ENCODE assay signal across 13 mouse cellular contexts in the genomic region with DNA sequence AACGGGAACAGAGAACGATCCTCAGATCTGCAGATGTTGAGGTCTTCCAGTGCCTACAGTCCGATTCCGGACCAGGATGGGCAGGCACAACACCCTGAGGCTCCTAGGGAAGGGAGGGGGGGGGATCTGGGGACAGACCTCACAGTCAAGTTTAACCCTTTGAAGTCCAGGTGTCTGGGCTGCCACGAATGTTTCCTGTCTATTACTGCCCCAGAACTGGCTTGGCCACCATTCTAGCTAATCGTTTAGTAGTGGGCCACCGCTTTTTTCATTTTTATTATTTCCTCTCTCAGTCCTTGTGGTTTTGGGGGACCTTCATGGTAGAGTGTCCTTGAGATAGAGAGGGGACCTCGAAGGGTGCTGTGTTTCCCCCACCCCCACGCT. TPM values are rescaled to one million over a fixed set of nuclear protein-coding genes. Genes with fewer than 3 reads are reported as not detected.
DNase-seq lines count a peak whose midpoint lies in the region; ATAC-seq and TF ChIP-seq lines count a peak whose summit lies in the region.
"Had no signal": no experiment of that assay in that cellular context is flagged by ENCODE, and none has a peak within 500 bp of the region (broad histone marks: within the 10 kb centered on the region; RNA-seq: fewer than 3 reads in every experiment).

No protein-coding gene starts in this region.

- 13% methylated on average over 9 of the region's 9 CpGs for WGBS in forebrain, embryonic 12.5 days
- 14% methylated on average over 9 of the region's 9 CpGs for WGBS in intestine, embryonic 16.5 days
- WGBS in neural tube, embryonic 15.5 days = 12% methylated on average over 9 of the region's 9 CpGs

- TF ChIP-seq CTCF in layer of hippocampus, adult 2 months (conservative IDR thresholded peaks at IDR 0.05) = no peak

- ATAC-seq in forebrain, embryonic 12.5 days (ENCODE audit: low FRiP score) = no peak
- ATAC-seq in intestine, embryonic 16.5 days = no peak
- no peak for ATAC-seq in neural tube, embryonic 15.5 days (ENCODE audit: low FRiP score)
- no peak for ATAC-seq in CD4-positive, CD25-positive, alpha-beta regulatory T cell, adult 4 months

- no peaks in the 10 kb centered on the region for H3K9me3 ChIP-seq in forebrain, embryonic 12.5 days
- H3K9me3 ChIP-seq in intestine, embryonic 16.5 days (ENCODE audit: control insufficient read depth, low read length) = no peaks in the 10 kb centered on the region
- H3K9me3 ChIP-seq in neural tube, embryonic 15.5 days (replicated peaks) = no peaks in the 10 kb centered on the region

- no peak for DNase-seq in layer of hippocampus, adult 2 months (ENCODE audit: low spot score in 2 of 2)
- no peak for DNase-seq in layer of hippocampus, postnatal 10 days (ENCODE audit: low spot score in 2 of 2)
- no peak for DNase-seq in lung, postnatal 14 days
- DNase-seq in urinary bladder, adult 2 months (ENCODE audit: low spot score) = no peak
- DNase-seq: gastrocnemius, adult 2 months; kidney, adult 11 months; lung, adult 2 months; thymus, adult 2 months had no signal

- H3K4me3 ChIP-seq in layer of hippocampus, adult 2 months = peak overlapping the region; percentile 60
- H3K4me3 ChIP-seq in forebrain, embryonic 12.5 days (replicated peaks) = peak overlapping the region; percentile 57
- H3K4me3 ChIP-seq in intestine, embryonic 16.5 days (ENCODE audit: low read length) = 0 out of 2 replicates have a peak overlapping the region, but pooled peaks have one; percentile 33
- peak overlapping the region; percentile 48 for H3K4me3 ChIP-seq in neural tube, embryonic 15.5 days (replicated peaks)

- H3K27me3 ChIP-seq in forebrain, embryonic 12.5 days = peaks cover 100% of the 10 kb centered on the region
- peaks cover 96% of the 10 kb centered on the region for H3K27me3 ChIP-seq in intestine, embryonic 16.5 days (replicated peaks; ENCODE audit: control insufficient read depth, insufficient read depth, low read length)
- peaks cover 71% of the 10 kb centered on the region for H3K27me3 ChIP-seq in neural tube, embryonic 15.5 days (replicated peaks)

- H3K27ac ChIP-seq in layer of hippocampus, adult 2 months = no peak overlapping the region
- H3K27ac ChIP-seq in forebrain, embryonic 12.5 days = peak overlapping the region; percentile 63; the same call in 1 of the 2 replicates
- no peak overlapping the region for H3K27ac ChIP-seq in intestine, embryonic 16.5 days (ENCODE audit: low read length)
- peak overlapping the region; percentile 87 for H3K27ac ChIP-seq in neural tube, embryonic 15.5 days (replicated peaks)
- H3K27ac ChIP-seq: gastrocnemius, adult 2 months had no signal

- no peaks in the 10 kb centered on the region for H3K36me3 ChIP-seq in forebrain, embryonic 12.5 days (replicated peaks)
- H3K36me3 ChIP-seq in intestine, embryonic 16.5 days (ENCODE audit: control insufficient read depth, insufficient read depth, low read length) = no peaks in the 10 kb centered on the region
- no peaks in the 10 kb centered on the region for H3K36me3 ChIP-seq in neural tube, embryonic 15.5 days

- H3K9ac ChIP-seq in forebrain, embryonic 12.5 days = peak overlapping the region; percentile 71
- H3K9ac ChIP-seq in intestine, embryonic 16.5 days (ENCODE audit: low read depth, low read length) = no peak overlapping the region
- H3K9ac ChIP-seq in neural tube, embryonic 15.5 days (replicated peaks) = peak overlapping the region; percentile 73

- H3K4me1 ChIP-seq in forebrain, embryonic 12.5 days = peaks cover 92% of the 10 kb centered on the region
- H3K4me1 ChIP-seq in intestine, embryonic 16.5 days (ENCODE audit: control insufficient read depth, insufficient read depth, low read length) = peaks cover 7% of the 10 kb centered on the region; the same call in 1 of the 2 replicates
- peaks cover 96% of the 10 kb centered on the region for H3K4me1 ChIP-seq in neural tube, embryonic 15.5 days

- H3K4me2 ChIP-seq in forebrain, embryonic 12.5 days = peak overlapping the region; percentile 81
- H3K4me2 ChIP-seq in intestine, embryonic 16.5 days (ENCODE audit: low read depth, low read length) = no peak overlapping the region
- peak overlapping the region; percentile 76 for H3K4me2 ChIP-seq in neural tube, embryonic 15.5 days

RNA-seq across cellular contexts. Expression of a gene that starts 1.6 kb away (rescaled TPM):
- total RNA-seq in layer of hippocampus, adult 2 months (2021) = 10 to 100 TPM; 24.8 to 25.3 TPM
- total RNA-seq in layer of hippocampus, postnatal 10 days (2021) = 10 to 100 TPM; 32.8 to 34.5 TPM
- polyA plus RNA-seq in forebrain, embryonic 12.5 days (2016; fragmentation: Nextera tagmentation; extraction: Ambion mirVana) = 2.8 and 4.2 TPM in 2 replicates
- 0.16 and 0.18 TPM in 2 replicates for polyA plus RNA-seq in intestine, embryonic 16.5 days (2015; fragmentation: Nextera tagmentation; extraction: Ambion mirVana)
- polyA plus RNA-seq in neural tube, embryonic 15.5 days (2015; fragmentation: Nextera tagmentation; extraction: Ambion mirVana) = 4.0 and 4.4 TPM in 2 replicates
- not detected for polyA plus RNA-seq in CD4-positive, CD25-positive, alpha-beta regulatory T cell, adult 4 months (2017; shearing (Covaris generic))
- 0.72 and 0.99 TPM in 2 replicates for polyA plus RNA-seq in urinary bladder, adult 2 months (2012; rRNA removed)
- total RNA-seq: CH12.LX had no signal

Comparison
In these comparisons a context has a peak if more than half of its experiments do, and no peak if none do; other contexts are left out.
1. H3K27ac ChIP-seq: peak in forebrain, embryonic 12.5 days (single experiment) and neural tube, embryonic 15.5 days (single experiment); none in layer of hippocampus, adult 2 months (single experiment) and intestine, embryonic 16.5 days (single experiment).
2. Peak in every context shown above with its lines, with median percentiles within 50 percentile points of each other: H3K4me3 ChIP-seq.